Mouse (Mus musculus) urinary bladder, adult 2 months (tissue): ENCODE results near the gene Capns1. TPM values are rescaled to one million over a fixed set of nuclear protein-coding genes. Genes with fewer than 3 reads are reported as not detected.
"Not testable (repeated sequence)": the region's sequence is repeated elsewhere in the genome, so short reads cannot be mapped to it uniquely, and the experiment has no call there.

Experiments used
- DNase-seq: peaks from one replicate; pipeline ENCODE4 v3.0.0; 2022; ENCODE audit warnings: low spot score
- polyA plus RNA-seq: library from polyadenylated mRNA; depleted of rRNA; stranded (reverse); fragments of >200 nt; gene quantifications from 2 replicates; pipeline ENCODE4 v1.2.3, GENCODE M21; 2012

Capns1 gene
- polyA plus RNA-seq, 1 experiment: 449 TPM

- DNase-seq: no peak
Observed at GRCm38 (mm10) chr7:30202895-30203690, 4.5 kb upstream of the Capns1 start.

GRCm38 (mm10) chr7:30200661-30201060 is 2.0 kb upstream of the Capns1 start:
- not testable (repeated sequence) for DNase-seq

- no peak for DNase-seq
Observed at GRCm38 (mm10) chr7:30200200-30200599, 1.6 kb upstream of the Capns1 start.

- DNase-seq: no peak
Observed at GRCm38 (mm10) chr7:30199498-30200139, 1.0 kb upstream of the Capns1 start.

- no peak for DNase-seq
Observed at GRCm38 (mm10) chr7:30197592-30198129, 950 bp downstream of the Capns1 start.

GRCm38 (mm10) chr7:30196171-30196570 is 2.4 kb downstream of the Capns1 start:
- DNase-seq: no peak

GRCm38 (mm10) chr7:30195461-30195860 is 3.1 kb downstream of the Capns1 start:
- DNase-seq: no peak

GRCm38 (mm10) chr7:30194884-30195283 is 3.7 kb downstream of the Capns1 start:
- peak; percentile 89 for DNase-seq

- DNase-seq: no peak
Observed at GRCm38 (mm10) chr7:30194101-30194831, 4.3 kb downstream of the Capns1 start.

GRCm38 (mm10) chr7:30193581-30194100 is 5.0 kb downstream of the Capns1 start:
- DNase-seq: peak; percentile 70

- no peak for DNase-seq
Observed at GRCm38 (mm10) chr7:30193013-30193412, 5.6 kb downstream of the Capns1 start.

- DNase-seq: no peak
Observed at GRCm38 (mm10) chr7:30192088-30192487, 6.5 kb downstream of the Capns1 start.

- DNase-seq: no peak
Observed at GRCm38 (mm10) chr7:30189116-30189491, 9.5 kb downstream of the Capns1 start.

- no peak for DNase-seq
Observed at GRCm38 (mm10) chr7:30188344-30189115, 10.1 kb downstream of the Capns1 start.

- DNase-seq: no peak
Observed at GRCm38 (mm10) chr7:30184641-30185348, 13.8 kb downstream of the Capns1 start.

GRCm38 (mm10) chr7:30183879-30184289 is 14.7 kb downstream of the Capns1 start, which contains the start of gene Cox7a1:
Cox7a1 (plus strand) TSS chr7:30184144.
- peak; percentile 52 for DNase-seq

- DNase-seq: not testable (repeated sequence)
Observed at GRCm38 (mm10) chr7:30183189-30183588, 15.4 kb downstream of the Capns1 start.

- DNase-seq: not testable (repeated sequence)
Observed at GRCm38 (mm10) chr7:30181929-30182328, 16.7 kb downstream of the Capns1 start.

GRCm38 (mm10) chr7:30181308-30181707 is 17.3 kb downstream of the Capns1 start:
- DNase-seq: no peak

- no peak for DNase-seq
Observed at GRCm38 (mm10) chr7:30178256-30178655, 20.4 kb downstream of the Capns1 start.
